Mouse (Mus musculus) CH12.LX (cell line): ENCODE data around the gene Eral1.

ENCODE experiments used
- CTCF ChIP-seq, 2 experiments: IDR thresholded peaks in 1 of 2; conservative IDR thresholded peaks in 1 of 2; 2 replicates each; pipeline ENCODE4 v1.5.1; 2011 to 2012; ENCODE audit warnings: low read depth in 2 of 2, low read length in 2 of 2, improper control_type of control experiment in 1 of 2, inconsistent platforms in 1 of 2, mild to moderate bottlenecking in 1 of 2, moderate library complexity in 1 of 2
- MAFK ChIP-seq: IDR thresholded peaks from 2 replicates; pipeline ENCODE4 v1.6.1; 2011; ENCODE audit warnings: low read length, improper control_type of control experiment; ENCODE audit not compliant: insufficient replicate concordance
- POLR2A ChIP-seq: IDR thresholded peaks from 2 replicates; pipeline ENCODE4 v1.6.1; 2011; ENCODE audit warnings: low read depth, mild to moderate bottlenecking, improper control_type of control experiment, low read length
- POLR2AphosphoS2 ChIP-seq: IDR thresholded peaks from 2 replicates; pipeline ENCODE4 v1.6.1; 2011; ENCODE audit warnings: low read depth, low read length, improper control_type of control experiment
- USF1 ChIP-seq: IDR thresholded peaks from 2 replicates; pipeline ENCODE4 v1.6.1; 2014; ENCODE audit warnings: low read depth, mild to moderate bottlenecking, inconsistent platforms, low read length, improper control_type of control experiment
- ZC3H11A ChIP-seq: IDR thresholded peaks from 2 replicates; pipeline ENCODE4 v1.6.1; 2012; ENCODE audit warnings: low read depth, mild to moderate bottlenecking, inconsistent platforms, low read length, improper control_type of control experiment
- ZMIZ1 ChIP-seq: IDR thresholded peaks from 2 replicates; pipeline ENCODE4 v1.6.1; 2012; ENCODE audit warnings: low read depth, mild to moderate bottlenecking, inconsistent platforms, low read length, improper control_type of control experiment
- ZNF384 ChIP-seq: IDR thresholded peaks from 2 replicates; pipeline ENCODE4 v1.6.1; 2012; ENCODE audit warnings: low read depth, low read length, improper control_type of control experiment, inconsistent platforms

- no peak for TF ChIP-seq POLR2AphosphoS2
- no peak for TF ChIP-seq CTCF (conservative IDR thresholded peaks at IDR 0.05 in 1 of 2, IDR thresholded peaks at IDR 0.05 in 1 of 2; ENCODE audit: low read depth in 2 of 2, low read length in 2 of 2)
- no peak for TF ChIP-seq ZMIZ1
- no peak for TF ChIP-seq ZC3H11A
- TF ChIP-seq MAFK = no peak
- TF ChIP-seq POLR2A = no peak
- TF ChIP-seq ZNF384 = no peak
- TF ChIP-seq USF1 = no peak
Measured at GRCm38 (mm10) chr11:78113616-78114015, 33.4 kb upstream of the Eral1 start.
